Mouse (Mus musculus) kidney, postnatal 4 days (tissue): ENCODE data around the gene Pkp4.

Experiments
- DNase-seq, 2 experiments: peaks; one replicate each; pipeline ENCODE4 v3.0.0; 2021; ENCODE audit warnings: mixed read lengths in 2 of 2

The Pkp4 gene

DNA sequence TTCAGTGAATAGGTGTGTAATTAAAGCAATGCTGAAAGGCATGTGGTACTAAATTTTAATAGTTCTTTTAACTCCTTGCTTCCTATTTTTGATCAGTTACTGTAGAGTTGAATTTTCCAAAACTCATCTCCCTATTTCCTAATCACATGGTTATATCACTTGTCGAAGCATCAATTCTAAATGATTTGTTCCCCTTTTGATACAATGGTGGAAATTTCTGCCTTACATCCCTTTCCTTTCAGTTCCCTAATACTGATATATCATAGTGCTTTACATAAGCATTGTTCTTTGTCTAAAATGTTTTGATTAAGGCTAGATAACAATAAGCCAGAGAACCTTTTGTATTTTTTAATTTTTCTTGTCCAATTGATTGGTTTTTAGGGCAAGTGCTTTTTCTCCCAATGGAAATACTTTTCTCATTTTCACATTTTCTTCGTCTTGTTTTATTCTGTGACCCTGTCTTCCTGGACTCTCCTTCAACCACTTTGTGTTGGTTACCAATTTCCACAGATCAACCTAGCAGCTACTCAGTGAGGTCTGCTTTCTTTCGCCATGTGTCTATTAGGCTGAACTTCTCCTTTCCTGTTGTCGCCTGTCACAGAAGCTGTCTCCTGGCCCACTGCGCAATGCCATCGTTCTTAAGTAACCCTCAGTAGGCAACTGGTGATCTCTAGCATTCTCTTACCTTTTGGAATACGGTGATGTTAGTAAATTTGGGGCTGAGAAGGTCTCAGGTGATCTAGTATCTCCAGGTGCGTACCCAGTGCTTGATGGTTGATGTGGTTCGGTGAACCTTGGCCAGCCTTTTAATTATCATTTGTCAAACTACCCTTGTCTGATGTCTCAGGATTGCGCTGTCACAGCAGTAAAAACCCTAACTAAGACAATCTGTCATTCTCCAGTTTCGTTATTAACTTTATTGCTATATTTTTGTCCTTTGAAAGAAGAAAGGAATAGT, 23.7 kb downstream of the Pkp4 start:
- DNase-seq = no peak

DNA sequence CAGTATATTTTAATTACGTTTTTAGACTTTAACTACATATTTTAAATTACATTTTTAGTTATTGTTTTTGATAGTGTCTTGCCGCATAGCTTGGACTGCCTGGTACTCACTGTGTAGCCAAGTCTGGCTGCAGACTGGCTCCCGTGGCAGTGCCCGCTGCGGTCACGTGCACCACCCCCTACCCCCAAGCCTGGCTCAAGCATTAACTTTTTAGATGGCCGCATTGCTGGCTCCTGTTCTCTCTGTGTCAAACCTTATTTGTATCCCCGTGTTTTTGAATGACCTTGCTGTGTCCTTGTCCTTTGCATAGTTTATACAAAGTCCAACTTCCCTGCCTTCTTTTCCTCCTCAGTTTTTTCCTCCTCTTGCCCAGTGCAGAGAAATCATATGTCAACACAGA, 25.5 kb downstream of the Pkp4 start:
- peak in 1 of 2 experiments; percentile 32 for DNase-seq

DNA sequence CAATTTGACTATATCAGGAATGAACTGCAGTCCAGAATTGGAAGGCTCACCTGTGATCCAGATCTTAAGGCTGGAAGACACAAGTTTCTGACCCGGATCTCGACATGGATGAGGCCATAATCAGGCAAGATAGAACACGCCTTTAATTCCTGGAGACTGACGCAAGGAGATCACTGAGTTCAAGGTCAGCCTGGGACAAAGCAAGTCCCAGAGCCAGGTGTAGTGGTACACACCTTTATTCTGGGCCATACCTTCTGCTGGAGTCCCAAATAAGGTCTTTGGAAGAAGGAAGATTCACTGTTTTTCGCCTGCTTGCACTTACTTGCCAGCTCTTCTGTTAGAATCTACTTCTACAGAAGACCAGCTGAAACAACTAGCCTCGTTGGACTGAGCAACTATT, 26.3 kb downstream of the Pkp4 start:
- no peak for DNase-seq

GRCm38 (mm10) chr2:59188306-59188705, 27.7 kb downstream of the Pkp4 start:
- DNase-seq = no peak

DNA sequence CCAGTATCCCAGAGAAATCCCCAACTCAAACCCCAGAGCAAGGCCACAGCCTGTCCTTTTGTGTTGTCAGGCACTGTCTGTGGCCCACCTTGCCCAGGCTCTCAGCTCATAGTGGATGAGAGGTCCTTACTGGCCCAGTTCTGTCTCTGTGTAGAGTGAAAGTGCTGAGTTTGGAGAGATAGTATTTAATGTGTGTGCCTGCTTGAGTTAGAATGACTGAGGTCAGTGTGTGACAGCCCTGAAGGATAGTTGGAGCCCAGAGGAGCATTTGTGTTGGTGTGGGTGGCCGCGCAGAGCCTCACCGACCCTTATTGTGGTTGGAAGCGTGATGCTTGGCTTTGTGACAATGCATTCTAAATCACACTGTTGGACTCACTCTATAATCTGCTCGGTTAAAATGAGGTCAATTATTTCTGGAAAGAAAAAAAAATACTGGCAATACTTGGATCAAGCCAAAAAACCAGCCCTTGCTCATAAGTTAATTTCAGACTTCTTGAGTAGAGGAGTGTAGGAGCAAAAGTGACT, 29.1 kb downstream of the Pkp4 start:
- peak; percentile 41 to 53 for DNase-seq

GRCm38 (mm10) chr2:59190186-59190585, 29.5 kb downstream of the Pkp4 start:
- DNase-seq = no peak

DNA sequence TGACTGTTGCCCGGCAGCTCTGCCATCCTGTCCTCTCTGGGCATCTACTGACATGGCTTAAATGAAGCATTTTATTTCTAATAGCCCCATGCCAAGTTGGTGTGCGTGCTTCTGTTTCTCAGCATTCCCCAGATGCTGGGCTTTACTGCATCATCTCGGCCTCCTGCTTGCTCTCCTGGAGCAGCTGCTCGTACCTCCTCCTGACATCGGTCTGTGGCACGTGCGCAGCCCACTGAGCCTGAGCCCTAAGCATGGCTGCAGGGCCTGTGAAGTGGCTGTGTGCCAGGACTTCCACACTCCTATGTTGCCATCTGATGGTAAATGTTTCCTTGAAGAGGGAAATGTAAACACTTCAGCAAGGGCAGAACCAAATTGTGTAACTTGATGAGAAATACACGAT, 30.8 kb downstream of the Pkp4 start:
- DNase-seq = peak; percentile 36 to 45

- no peak for DNase-seq
These were observed 32.5 kb downstream of the Pkp4 start for GRCm38 (mm10) chr2:59193117-59193516.

DNA sequence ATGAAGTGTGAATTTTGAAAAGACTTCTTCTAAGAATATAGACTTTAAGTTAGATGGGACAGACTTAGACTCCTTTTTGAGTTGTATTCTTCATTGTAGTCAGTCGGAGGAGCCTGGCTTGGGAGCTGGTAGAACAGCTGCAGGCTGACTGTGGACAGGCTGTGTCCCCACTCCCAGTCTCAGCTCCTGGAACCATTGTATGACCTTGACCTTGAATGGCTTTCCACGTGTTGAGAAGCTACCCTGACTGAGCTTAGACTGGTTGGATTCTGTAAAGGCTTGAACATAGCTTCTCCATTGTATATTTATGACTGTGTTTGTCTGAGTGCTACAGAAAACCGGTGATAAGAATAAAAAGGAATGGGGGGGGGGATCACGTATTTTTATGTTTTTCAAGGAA, 36.5 kb downstream of the Pkp4 start:
- DNase-seq = no peak

DNA sequence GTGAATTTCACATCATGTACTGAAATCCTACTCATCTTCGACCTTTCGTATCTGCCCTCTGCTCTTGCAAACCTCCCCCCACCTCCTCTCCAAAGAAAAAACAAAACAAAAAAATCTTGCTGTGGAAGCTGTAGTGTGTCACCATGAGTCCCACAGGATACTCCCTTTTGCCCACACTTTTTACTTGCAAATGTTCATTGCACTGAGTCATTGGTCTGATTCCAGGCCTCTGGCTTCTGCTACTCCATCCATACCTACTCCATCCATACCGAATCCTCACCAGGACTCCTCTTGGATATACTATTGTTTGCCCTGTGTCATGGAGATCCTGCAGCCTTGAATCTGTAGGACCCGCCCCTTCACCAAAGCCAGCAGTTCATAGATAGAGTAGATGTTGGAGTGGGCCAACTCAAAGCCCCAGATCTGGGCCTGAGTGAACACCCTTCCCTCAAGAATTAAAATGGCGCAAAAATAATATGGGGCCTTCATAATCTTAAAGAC, 38.9 kb downstream of the Pkp4 start:
- DNase-seq = no peak

GRCm38 (mm10) chr2:59200511-59200910, 39.9 kb downstream of the Pkp4 start:
- DNase-seq = no peak

GRCm38 (mm10) chr2:59202930-59203329, 42.3 kb downstream of the Pkp4 start:
- no peak for DNase-seq

DNA sequence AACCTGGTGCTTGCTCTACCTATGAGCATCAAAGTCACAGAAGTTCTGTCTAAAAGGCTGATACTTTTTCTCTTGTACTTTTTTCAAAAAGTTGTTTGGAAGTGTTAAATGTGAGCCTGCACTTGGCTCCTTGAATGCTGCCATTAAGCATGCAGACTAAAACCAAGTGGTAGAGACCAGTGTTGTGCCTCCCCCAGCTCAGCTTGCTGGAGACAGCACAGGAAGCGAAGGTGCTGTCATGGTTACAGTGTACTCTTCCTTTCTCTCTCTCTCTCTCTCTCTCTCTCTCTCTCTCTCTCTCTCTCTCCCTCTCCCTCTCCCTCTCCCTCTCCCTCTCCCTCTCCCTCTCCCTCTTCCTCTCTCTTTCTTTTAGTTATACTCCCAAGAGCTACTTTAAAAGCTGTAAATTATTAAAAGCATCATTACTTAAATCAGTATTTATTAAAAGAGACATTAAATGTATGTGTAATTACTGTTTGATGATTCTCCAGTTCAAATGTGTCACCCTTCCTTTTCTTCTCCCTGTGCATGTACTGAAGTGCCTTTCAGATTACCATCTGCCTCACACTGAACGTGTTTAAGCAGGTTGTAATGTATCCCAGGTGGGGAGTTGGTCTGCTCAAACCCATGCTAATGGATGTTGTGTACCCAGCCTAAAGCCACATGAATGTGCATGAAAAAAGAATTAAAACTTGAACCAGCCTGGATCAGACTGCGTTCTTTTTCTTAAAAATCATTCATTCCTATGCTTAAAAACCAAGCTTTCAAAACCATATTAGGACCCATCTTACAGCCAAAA, 43.2 kb downstream of the Pkp4 start:
- DNase-seq = no peak

- DNase-seq = no peak
These were observed 44.4 kb downstream of the Pkp4 start for GRCm38 (mm10) chr2:59205092-59205491.

DNA sequence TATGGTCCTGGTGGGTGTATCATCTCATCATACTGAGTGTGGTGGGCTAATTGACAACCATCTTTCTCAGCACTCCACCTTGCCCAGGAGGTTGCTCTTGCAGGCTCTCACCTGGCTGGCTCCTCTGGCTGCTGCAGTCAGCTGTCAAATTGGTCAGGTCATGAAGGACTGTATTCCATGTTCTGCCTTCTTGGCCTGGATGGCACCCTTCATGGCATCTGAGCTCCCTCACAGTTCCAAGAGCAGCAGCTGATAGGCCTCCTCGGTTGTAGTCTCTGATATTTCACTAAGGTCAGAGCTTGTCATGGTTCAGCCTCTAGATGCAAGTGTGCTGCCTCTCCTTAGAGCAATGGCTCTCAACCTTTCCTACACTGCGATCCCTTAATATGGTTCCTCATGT, 45.5 kb downstream of the Pkp4 start:
- DNase-seq = no peak

GRCm38 (mm10) chr2:59207240-59207639, 46.6 kb downstream of the Pkp4 start:
- no peak for DNase-seq

GRCm38 (mm10) chr2:59207725-59208124, 47.1 kb downstream of the Pkp4 start:
- no peak for DNase-seq

DNA sequence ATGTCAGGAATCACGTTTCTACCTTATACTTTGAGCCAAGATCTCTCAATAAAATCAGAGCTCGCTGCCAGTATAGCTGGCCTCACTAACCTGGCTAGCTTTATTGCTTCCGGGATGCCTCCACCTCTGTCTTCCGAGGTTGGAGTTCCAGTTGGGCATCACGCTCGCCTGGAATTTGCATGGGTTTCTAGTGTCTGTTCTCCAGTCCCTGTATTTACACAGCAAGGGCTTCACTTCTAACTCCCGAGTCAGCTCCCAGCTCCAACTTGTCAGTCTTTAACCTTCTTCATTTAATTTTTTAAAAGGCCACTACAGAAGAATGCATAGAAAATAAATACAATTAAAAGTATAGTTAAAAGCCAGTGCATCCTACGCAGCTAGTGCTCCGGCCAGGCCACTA, 47.6 kb downstream of the Pkp4 start:
- DNase-seq = no peak

GRCm38 (mm10) chr2:59211051-59211450, 50.4 kb downstream of the Pkp4 start:
- no peak for DNase-seq

DNA sequence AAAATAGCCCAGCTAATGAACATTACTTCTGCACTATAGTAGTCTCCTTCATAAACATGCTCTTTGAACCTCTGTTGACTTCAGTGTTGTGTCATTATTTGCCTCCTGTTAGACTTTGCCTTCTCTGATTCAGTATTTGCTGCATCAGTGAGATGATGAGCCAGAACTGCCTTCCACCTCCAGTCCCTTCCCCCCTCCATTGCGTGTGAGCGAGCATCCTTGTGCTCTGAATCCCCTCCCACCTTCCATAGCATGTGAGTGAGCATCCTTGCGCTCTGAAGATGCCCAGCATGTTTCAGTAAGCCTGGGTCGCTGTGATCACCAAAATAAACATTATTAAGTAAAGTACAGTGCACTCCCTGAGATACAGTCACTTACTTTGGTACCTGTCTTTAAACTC, 51.8 kb downstream of the Pkp4 start:
- DNase-seq = no peak

GRCm38 (mm10) chr2:59212846-59213245, 52.2 kb downstream of the Pkp4 start:
- DNase-seq = no peak

- DNase-seq = no peak
These were observed 57.3 kb downstream of the Pkp4 start for GRCm38 (mm10) chr2:59217931-59218330.

DNA sequence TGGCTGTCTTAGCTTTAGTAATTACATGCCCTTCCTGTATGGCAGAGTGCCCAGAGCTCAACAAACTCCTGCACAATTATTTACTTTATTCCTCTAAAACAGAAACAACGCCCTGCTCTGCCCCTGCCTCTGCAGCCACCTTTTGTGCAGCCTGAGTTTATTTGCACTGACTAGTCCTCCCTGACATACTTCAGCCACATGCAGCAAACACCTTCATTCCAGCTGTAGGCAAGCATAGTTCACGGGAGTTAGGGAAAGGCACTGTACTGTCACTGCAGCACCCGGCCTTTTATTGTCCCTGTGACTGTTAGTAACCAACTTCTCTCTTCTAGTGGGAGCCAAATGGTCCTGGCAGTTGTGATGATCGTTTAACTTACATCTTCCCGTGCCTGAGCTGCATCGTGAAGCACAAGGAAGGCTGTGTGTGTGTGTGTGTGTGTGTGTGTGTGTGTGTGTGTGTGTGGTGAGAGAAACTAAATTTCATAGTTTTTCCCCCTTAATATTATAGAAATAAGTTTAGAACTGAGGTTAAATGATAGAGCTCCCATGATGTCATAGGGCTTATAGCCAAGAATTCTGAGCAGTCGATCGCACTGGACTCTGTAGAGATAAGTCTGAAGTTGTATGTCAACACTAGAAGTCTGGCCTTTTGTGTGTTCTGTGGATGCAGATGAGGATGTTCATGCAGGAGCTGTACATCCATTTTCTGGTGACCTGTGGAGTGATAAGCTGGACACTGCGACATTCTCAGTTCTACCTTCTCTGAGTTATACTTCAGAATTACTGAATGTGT, 59.5 kb downstream of the Pkp4 start:
- DNase-seq = peak; percentile 40 to 55
